In the genomic region with DNA sequence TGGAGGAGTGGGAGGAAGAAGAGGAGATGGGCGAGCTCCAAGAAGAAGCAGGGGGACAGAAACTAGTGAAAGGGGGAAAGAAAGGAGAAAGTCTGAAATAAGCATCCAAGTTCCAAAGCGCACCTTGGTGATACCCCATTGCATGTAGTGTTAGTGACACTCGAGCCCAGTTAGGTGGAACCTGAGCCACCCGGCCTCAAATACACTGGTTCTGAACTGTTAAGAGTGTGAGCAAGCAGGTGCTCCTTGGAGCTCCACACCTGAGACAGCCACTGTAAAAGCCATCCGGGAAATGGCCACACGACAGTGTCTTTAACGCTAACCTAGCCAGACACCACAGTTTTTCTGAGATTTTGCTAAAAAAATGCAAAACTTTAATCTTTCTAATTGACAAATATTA, we compare ENCODE assay signal across 8 mouse cellular contexts. TPM values are rescaled to one million over a fixed set of nuclear protein-coding genes. Genes with fewer than 3 reads are reported as not detected.
DNase-seq lines count a peak whose midpoint lies in the region; ATAC-seq and TF ChIP-seq lines count a peak whose summit lies in the region.

No protein-coding gene starts in this region.

- H3K9ac ChIP-seq in MEL (ENCODE audit: control insufficient read depth, low read depth, low read length, poor library complexity, severe bottlenecking) = peak overlapping the region; percentile 64
- H3K9ac ChIP-seq in heart, embryonic 15.5 days = peak overlapping the region; percentile 40; the same call in 1 of the 2 replicates
- H3K9ac ChIP-seq in liver, adult 2 months (ENCODE audit: low read depth, low read length) = no peak overlapping the region

- peak; percentile 4 for DNase-seq in kidney, adult 18-20 months
- no peak for DNase-seq in kidney, postnatal 4 days
- DNase-seq in MEL (ENCODE audit: low read depth, low spot score) = no peak
- no peak for DNase-seq in liver, adult 2 months (ENCODE audit: extremely low read depth, low read depth, low spot score)
- no peak for DNase-seq in ovary, postnatal 10 days (ENCODE audit: low spot score)

- 32% methylated on average over 7 of the region's 7 CpGs for WGBS in heart, embryonic 15.5 days
- WGBS in liver, adult 2 months = 37% methylated on average over 7 of the region's 7 CpGs
- 27% methylated on average over 7 of the region's 7 CpGs for WGBS in small intestine, adult 2 months

- peaks cover 41% of the 10 kb centered on the region for H3K79me2 ChIP-seq in MEL (ENCODE audit: control insufficient read depth, insufficient read depth, low read length, poor library complexity)
- no peaks in the 10 kb centered on the region; the same call in 1 of the 2 replicates for H3K79me2 ChIP-seq in liver, adult 2 months (ENCODE audit: control insufficient read depth, insufficient read depth, low read length)

- H3K9me3 ChIP-seq in MEL (replicated peaks; ENCODE audit: insufficient read depth, low read length) = no peaks in the 10 kb centered on the region
- no peaks in the 10 kb centered on the region for H3K9me3 ChIP-seq in heart, embryonic 15.5 days (replicated peaks)

- H3K4me3 ChIP-seq in MEL (ENCODE audit: control insufficient read depth in 1 of 2, insufficient read depth in 1 of 2, low read depth in 2 of 2, low read length in 2 of 2) = peak overlapping the region; percentile 61 to 86
- H3K4me3 ChIP-seq in heart, embryonic 15.5 days = peak overlapping the region; percentile 73
- peak overlapping the region; percentile 99 for H3K4me3 ChIP-seq in liver, adult 2 months (ENCODE audit: insufficient read depth, low read depth, low read length)
- peak overlapping the region; percentile 98 for H3K4me3 ChIP-seq in small intestine, adult 2 months (ENCODE audit: low read depth, low read length)

- H3K4me2 ChIP-seq in heart, embryonic 15.5 days = peak overlapping the region; percentile 57

- TF ChIP-seq RAD21 in MEL (IDR thresholded peaks at IDR 0.05; ENCODE audit: low read depth, low read length) = no peak

- peaks cover 6 to 21% of the 10 kb centered on the region in 2 experiments; a peak in 2 of 4 replicates for H3K4me1 ChIP-seq in MEL (ENCODE audit: control insufficient read depth in 1 of 2, insufficient read depth in 2 of 2, low read length in 2 of 2)
- no peaks in the 10 kb centered on the region for H3K4me1 ChIP-seq in heart, embryonic 15.5 days (replicated peaks)
- H3K4me1 ChIP-seq in liver, adult 2 months (ENCODE audit: control insufficient read depth, insufficient read depth, low read length) = no peaks in the 10 kb centered on the region
- H3K4me1 ChIP-seq in small intestine, adult 2 months (ENCODE audit: control insufficient read depth, insufficient read depth, insufficient read length, low read length) = no peaks in the 10 kb centered on the region

- H3K36me3 ChIP-seq in MEL (ENCODE audit: control insufficient read depth in 1 of 2, insufficient read depth in 2 of 2, low read length in 2 of 2) = peaks cover 0 to 41% of the 10 kb centered on the region in 2 experiments; a peak in 2 of 4 replicates
- no peaks in the 10 kb centered on the region for H3K36me3 ChIP-seq in heart, embryonic 15.5 days
- no peaks in the 10 kb centered on the region for H3K36me3 ChIP-seq in liver, adult 2 months (ENCODE audit: control insufficient read depth, insufficient read depth, low read length)
- H3K36me3 ChIP-seq in small intestine, adult 2 months (ENCODE audit: control insufficient read depth, insufficient read depth, low read length) = no peaks in the 10 kb centered on the region

- TF ChIP-seq EP300 in MEL (IDR thresholded peaks at IDR 0.05; ENCODE audit: low read depth in 1 of 2, low read length in 2 of 2) = no peak

- ATAC-seq in heart, embryonic 15.5 days (replicated peaks; ENCODE audit: insufficient number of reproducible peaks, insufficient read depth, low FRiP score, low read depth) = no peak
- no peak for ATAC-seq in megakaryocyte-erythroid progenitor cell, adult 5-6 weeks (replicated peaks; ENCODE audit: low FRiP score, low TSS enrichment, poor library complexity, severe bottlenecking)

- TF ChIP-seq CTCF in MEL (IDR thresholded peaks at IDR 0.05 in 2 of 3, conservative IDR thresholded peaks at IDR 0.05 in 1 of 3; ENCODE audit: control insufficient read depth in 1 of 3, insufficient read depth in 1 of 3, low read depth in 2 of 3, low read length in 3 of 3, poor library complexity in 1 of 3, severe bottlenecking in 1 of 3) = no peak
- TF ChIP-seq CTCF in liver, adult 2 months (IDR thresholded peaks at IDR 0.05; ENCODE audit: low read depth, low read length) = no peak
- no peak for TF ChIP-seq CTCF in small intestine, adult 2 months (IDR thresholded peaks at IDR 0.05; ENCODE audit: extremely low read depth, insufficient read length, insufficient replicate concordance, low read depth, low read length)

- peak overlapping the region; percentile 8; the same call in 1 of the 2 replicates for H3K27ac ChIP-seq in MEL (ENCODE audit: control insufficient read depth, low read depth, low read length)
- H3K27ac ChIP-seq in heart, embryonic 15.5 days = peak overlapping the region; percentile 45
- H3K27ac ChIP-seq in liver, adult 2 months (replicated peaks; ENCODE audit: insufficient read depth, low read depth, low read length) = no peak overlapping the region
- H3K27ac ChIP-seq in small intestine, adult 2 months (ENCODE audit: insufficient read depth, low read depth, low read length) = no peak overlapping the region

- no peak for TF ChIP-seq POLR2A in MEL (IDR thresholded peaks at IDR 0.05; ENCODE audit: control insufficient read depth in 1 of 2, insufficient read depth in 1 of 2, low read depth in 1 of 2, low read length in 2 of 2, poor library complexity in 1 of 2)
- no peak for TF ChIP-seq POLR2A in liver, adult 2 months (IDR thresholded peaks at IDR 0.05; ENCODE audit: extremely low read depth, insufficient read depth, low read length)
- no peak for TF ChIP-seq POLR2A in small intestine, adult 2 months (IDR thresholded peaks at IDR 0.05; ENCODE audit: low read depth, low read length)

- no peaks in the 10 kb centered on the region for H3K27me3 ChIP-seq in MEL (ENCODE audit: control insufficient read depth in 1 of 2, insufficient read depth in 2 of 2, low read length in 2 of 2)
- H3K27me3 ChIP-seq in heart, embryonic 15.5 days = no peaks in the 10 kb centered on the region; the same call in 1 of the 2 replicates
- no peaks in the 10 kb centered on the region for H3K27me3 ChIP-seq in liver, adult 2 months (ENCODE audit: control insufficient read depth, insufficient read depth, low read length)
- no peaks in the 10 kb centered on the region for H3K27me3 ChIP-seq in small intestine, adult 2 months (ENCODE audit: control insufficient read depth, insufficient read depth, low read length)

TF ChIP-seq in MEL, 35 proteins besides CTCF, POLR2A, EP300 and RAD21:
- TF ChIP-seq GABPA (IDR thresholded peaks at IDR 0.05; ENCODE audit: low read depth, low read length) = no peak
- TF ChIP-seq ZNF384 (IDR thresholded peaks at IDR 0.05; ENCODE audit: low read depth, low read length) = peak; percentile 25; the same call in 1 of the 2 replicates

RNA-seq across cellular contexts. Expression of a gene that starts 0.5 kb away (rescaled TPM):
- 15.1 and 16.3 TPM in 2 replicates for total RNA-seq in MEL (2012; rRNA removed)
- 10 to 100 TPM; 23.6 to 62.1 TPM for polyA plus RNA-seq in MEL (2012; ENCODE audit: insufficient read depth in 1 of 2, insufficient read length in 2 of 2, low read depth in 1 of 2, low replicate concordance in 2 of 2, missing spikeins in 1 of 2)
- polyA plus RNA-seq in heart, embryonic 15.5 days (2015; fragmentation: Nextera tagmentation; extraction: Ambion mirVana) = 16.6 and 20.8 TPM in 2 replicates
- total RNA-seq in liver, adult 2 months (2014; rRNA removed) = 0.83 and 1.3 TPM in 2 replicates
- polyA plus RNA-seq in liver, adult 2 months (2012; rRNA removed) = 0.20 and 0.39 TPM in 2 replicates
- polyA plus RNA-seq in small intestine, adult 2 months (2012; rRNA removed) = 0.32 and 0.68 TPM in 2 replicates
- total RNA-seq in megakaryocyte-erythroid progenitor cell, adult 5-6 weeks (2014; fragmentation: Nextera tagmentation) = 72.0 and 76.0 TPM in 2 replicates
- 33.1 and 44.6 TPM in 2 replicates for total RNA-seq in megakaryocyte-erythroid progenitor cell, adult 5-6 weeks (2017)

Comparison
In these comparisons a context has a peak if more than half of its experiments do, and no peak if none do; other contexts are left out.
1. H3K27ac ChIP-seq: peak in MEL (single experiment) and heart, embryonic 15.5 days (single experiment); none in liver, adult 2 months (single experiment) and small intestine, adult 2 months (single experiment).
2. RNA of a gene that starts 0.5 kb away (polyA plus RNA-seq): 23.6 to 62.1 TPM in MEL and 16.6 to 20.8 TPM in heart, embryonic 15.5 days; 0.32 to 0.68 TPM in small intestine, adult 2 months and 0.20 to 0.39 TPM in liver, adult 2 months; every median in the first group is over 10 times any median in the second.
3. Peak in every context shown above with its lines, with median percentiles within 50 percentile points of each other: H3K4me3 ChIP-seq.